Mouse (Mus musculus) cerebellum, adult 2 months (tissue): ENCODE data around the gene Ovca2.

Experiments used
- CTCF ChIP-seq: fragments of 200-500 bp; IDR thresholded peaks from 2 replicates; pipeline ENCODE4 v1.5.1; 2011; ENCODE audit warnings: low read depth, mild to moderate bottlenecking, control low read depth, low read length, moderate library complexity, borderline replicate concordance; ENCODE audit not compliant: insufficient read depth
- POLR2A ChIP-seq: fragments of 200-500 bp; IDR thresholded peaks from 2 replicates; pipeline ENCODE4 v1.6.1; 2011; ENCODE audit warnings: low read length, control low read depth, borderline replicate concordance; ENCODE audit not compliant: insufficient read depth

- TF ChIP-seq CTCF (no peak), POLR2A (no peak)
Observed at GRCm38 (mm10) chr11:75224062-75224461, 45.4 kb upstream of the Ovca2 start.
